In genomic region chrX:166515923-166516322, GRCm38 (mm10) we compare ENCODE assay signal across 27 mouse cellular contexts.
"Had no signal": no experiment of that assay in that cellular context is flagged by ENCODE, and none has a peak within 500 bp of the region (broad histone marks: within the 10 kb centered on the region; RNA-seq: fewer than 3 reads in every experiment).

No protein-coding gene starts in this region.

- DNase-seq: gastrocnemius, adult 2 months; gastrocnemius, postnatal 10 days; gastrocnemius, postnatal 25 days; heart, adult 18-20 months; heart, postnatal 10 days; heart, postnatal 4 days; kidney, adult 18-20 months; kidney, adult 8-10 months; kidney, postnatal 10 days; kidney, postnatal 25 days; kidney, postnatal 4 days; left cerebral cortex, postnatal 4 days; liver, embryonic 13.5 days had no signal

- H3K27ac ChIP-seq: gastrocnemius, adult 2 months; heart, embryonic 10.5 days; hindbrain, embryonic 10.5 days; hindbrain, embryonic 12.5 days; hindbrain, embryonic 14.5 days; intestine, embryonic 15.5 days; layer of hippocampus, adult 2 months; left cerebral cortex, adult 2 months; limb, embryonic 13.5 days; limb, embryonic 15.5 days; liver, embryonic 13.5 days had no signal

- H3K4me3 ChIP-seq: gastrocnemius, adult 2 months; heart, embryonic 10.5 days; heart, embryonic 12.5 days; hindbrain, embryonic 10.5 days; hindbrain, embryonic 12.5 days; intestine, embryonic 15.5 days; layer of hippocampus, adult 2 months; left cerebral cortex, adult 2 months; limb, embryonic 13.5 days; limb, embryonic 15.5 days; liver, embryonic 13.5 days had no signal

- H3K4me1 ChIP-seq: heart, embryonic 10.5 days; heart, embryonic 12.5 days; hindbrain, embryonic 10.5 days; hindbrain, embryonic 12.5 days; intestine, embryonic 15.5 days; limb, embryonic 13.5 days; limb, embryonic 15.5 days had no signal

- H3K4me2 ChIP-seq: heart, embryonic 12.5 days; hindbrain, embryonic 12.5 days; hindbrain, embryonic 14.5 days; intestine, embryonic 15.5 days; limb, embryonic 13.5 days; limb, embryonic 15.5 days; liver, embryonic 11.5 days; liver, embryonic 13.5 days had no signal

- H3K36me3 ChIP-seq: heart, embryonic 10.5 days; heart, embryonic 12.5 days; hindbrain, embryonic 10.5 days; hindbrain, embryonic 12.5 days; intestine, embryonic 15.5 days; limb, embryonic 13.5 days; limb, embryonic 15.5 days; liver, embryonic 13.5 days had no signal

- H3K9ac ChIP-seq: heart, embryonic 12.5 days; hindbrain, embryonic 12.5 days; hindbrain, embryonic 14.5 days; intestine, embryonic 15.5 days; limb, embryonic 13.5 days; limb, embryonic 15.5 days; liver, embryonic 13.5 days had no signal

- ATAC-seq: hindbrain, embryonic 16.5 days; inflammation-experienced regulatory T-cells, adult 6 months; intestine, embryonic 15.5 days; intestine, postnatal 0 days had no signal

- H3K27me3 ChIP-seq: heart, embryonic 12.5 days; intestine, embryonic 15.5 days; liver, embryonic 13.5 days had no signal

- H3K9me3 ChIP-seq: heart, embryonic 10.5 days; heart, embryonic 12.5 days; hindbrain, embryonic 10.5 days; hindbrain, embryonic 12.5 days; intestine, embryonic 15.5 days; limb, embryonic 13.5 days; limb, embryonic 15.5 days; liver, embryonic 13.5 days had no signal
